Mouse (Mus musculus) small intestine, adult 2 months (tissue): Measurements from ENCODE around the gene Rars.

Source experiments
- CTCF ChIP-seq: fragments of 200-500 bp; IDR thresholded peaks from 2 replicates; pipeline ENCODE4 v1.5.1; 2012; ENCODE audit warnings: low read depth, mild to moderate bottlenecking, control low read depth, inconsistent platforms, low read length, moderate library complexity, mixed read lengths; ENCODE audit not compliant: insufficient replicate concordance, insufficient read length; ENCODE audit errors: extremely low read depth
- POLR2A ChIP-seq: fragments of 200-500 bp; IDR thresholded peaks from 2 replicates; pipeline ENCODE4 v1.6.1; 2012; ENCODE audit warnings: low read depth, mild to moderate bottlenecking, control low read depth, inconsistent platforms, low read length, moderate library complexity

DNA sequence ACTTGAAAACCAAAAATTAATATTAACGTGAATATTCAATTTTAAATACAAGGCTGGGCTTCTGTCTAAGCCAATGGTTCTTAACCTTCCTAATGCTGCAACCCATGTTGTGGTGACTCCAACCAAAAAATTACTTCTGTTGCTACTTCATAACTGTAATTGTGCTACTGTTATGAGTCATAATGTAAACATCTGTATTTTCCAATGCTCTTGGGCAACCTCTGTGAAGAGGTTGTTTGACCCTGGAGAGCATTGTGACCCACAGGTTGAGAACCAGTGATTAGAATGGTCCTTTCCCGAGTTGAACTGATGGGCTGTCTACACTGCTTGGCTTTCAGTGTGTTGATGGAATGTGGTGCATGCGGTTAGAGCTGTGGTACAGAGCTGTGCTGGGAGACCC lies 57.9 kb downstream of the Rars start:
- no peak for TF ChIP-seq POLR2A
- TF ChIP-seq CTCF: no peak
